Mouse (Mus musculus) hematopoietic stem cell, adult 5-6 weeks (primary cell): ENCODE measurements around the gene Csnk2a2. TPM values are rescaled to one million over a fixed set of nuclear protein-coding genes. Genes with fewer than 3 reads are reported as not detected.

Source experiments
- ATAC-seq, 2 experiments: fragments of 125-278 bp in 1 of 2; replicated peaks in 1 of 2; 2 replicates each; pipeline ENCODE4 v1.8.0; 2016 to 2017; ENCODE audit warnings: inconsistent platforms in 2 of 2, mild to moderate bottlenecking in 2 of 2, moderate number of reproducible peaks in 2 of 2, low read depth in 1 of 2, moderate TSS enrichment in 1 of 2; ENCODE audit not compliant: low FRiP score in 2 of 2, poor library complexity in 2 of 2, severe bottlenecking in 2 of 2, insufficient read depth in 1 of 2, low TSS enrichment in 1 of 2
- total RNA-seq: library from RNA; stranded (forward); fragments of 172-1452, 232-1000 nt; gene quantifications from 2 replicates; pipeline ENCODE4 v1.2.3, GENCODE M21; 2017

The Csnk2a2 gene
- total RNA-seq, 1 experiment from 2014 or later, result 23.3 TPM

GRCm38 (mm10) chr8:95495444-95495843 is 5.6 kb upstream of the Csnk2a2 start:
- no peak for ATAC-seq

DNA sequence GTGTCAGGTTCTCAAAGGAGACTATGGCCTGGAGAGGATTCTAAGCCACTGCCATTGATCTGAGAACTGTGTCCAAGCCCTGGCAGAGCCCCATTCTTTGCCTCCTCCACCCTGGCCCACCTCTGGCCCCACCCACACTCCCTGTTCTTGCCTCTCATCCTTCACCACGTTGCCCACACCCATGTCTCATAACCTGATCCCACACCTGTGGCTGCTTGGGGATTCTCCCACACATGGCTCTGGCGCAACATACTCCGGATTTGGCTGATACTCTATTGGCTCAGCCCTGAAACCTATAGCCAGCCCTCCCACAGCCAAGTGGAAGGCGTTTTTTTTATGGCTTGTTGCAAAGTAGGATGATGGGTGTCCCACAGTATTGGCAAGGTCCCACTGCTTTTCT is 2.2 kb upstream of the Csnk2a2 start:
- ATAC-seq, result no peak

GRCm38 (mm10) chr8:95488698-95489332 is 1.0 kb downstream of the Csnk2a2 start:
- ATAC-seq, result peak; percentile 86 to 87

DNA sequence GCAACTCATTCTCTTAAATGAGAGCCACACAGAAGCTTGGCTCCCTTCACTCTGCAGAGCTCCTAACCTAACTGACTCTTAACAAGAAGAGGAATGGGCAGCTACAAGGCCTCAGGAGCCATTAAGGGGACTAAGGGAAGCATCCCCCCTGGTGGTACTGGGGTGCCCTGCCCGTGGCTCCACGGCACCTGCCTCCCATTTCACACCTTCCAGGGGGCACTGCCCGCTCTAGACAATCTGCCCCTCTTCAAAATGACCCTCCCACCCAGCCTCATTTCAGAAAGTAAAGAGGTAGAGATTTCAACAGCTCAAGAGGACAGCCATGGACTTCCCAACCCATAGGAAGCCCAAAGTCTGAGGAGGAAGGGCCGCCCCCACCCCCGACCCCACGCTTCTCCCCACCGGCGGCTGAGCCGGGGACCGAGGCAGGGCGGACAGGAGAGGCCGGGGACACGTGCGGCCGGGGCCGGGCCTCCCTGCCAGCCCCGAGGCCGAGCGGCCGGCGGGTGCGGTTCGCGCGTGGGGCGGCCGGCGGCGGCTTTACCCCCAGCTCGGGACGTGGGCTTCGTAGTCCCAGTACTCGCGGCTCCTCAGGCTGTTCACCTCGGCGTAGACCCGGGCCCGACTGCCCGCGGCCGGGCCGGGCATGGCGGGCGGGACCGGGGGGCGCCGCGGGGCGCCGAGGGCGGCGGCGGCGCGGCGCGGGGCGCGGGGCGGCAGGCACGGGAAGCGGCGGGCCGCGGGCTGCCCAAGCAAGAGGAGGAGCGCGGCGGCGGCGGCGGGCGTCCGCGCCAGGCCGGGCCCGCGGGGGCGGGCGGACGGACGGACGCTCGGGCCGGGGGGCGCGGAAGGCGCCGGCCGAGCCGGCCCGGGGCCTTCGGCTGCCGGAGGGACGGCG is 1.8 kb downstream of the Csnk2a2 start:
- 0 out of 4 replicates have a peak, but pooled peaks of 1 of the 2 experiments have one; percentile 43 for ATAC-seq

- ATAC-seq, result no peak
These were observed 19.8 kb downstream of the Csnk2a2 start for GRCm38 (mm10) chr8:95470008-95470407.

DNA sequence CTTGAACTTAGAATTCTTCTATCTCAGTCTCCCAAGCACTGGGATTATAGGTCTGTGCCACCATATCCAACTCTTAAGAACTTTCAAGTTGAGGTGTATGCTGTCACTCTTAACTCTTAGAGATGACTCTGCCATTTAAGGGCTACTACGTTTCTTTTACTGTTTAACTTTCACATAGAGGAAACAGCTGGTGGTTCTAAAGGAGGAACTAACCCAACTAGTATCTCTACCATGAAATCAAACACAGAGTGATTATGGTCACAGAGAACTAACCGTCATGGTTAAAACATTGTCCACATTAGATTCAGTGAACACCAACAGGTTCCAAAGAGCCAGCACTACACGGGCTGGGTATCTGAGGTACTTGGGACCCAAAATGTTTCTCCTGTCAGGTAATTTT is 20.8 kb downstream of the Csnk2a2 start:
- no peak for ATAC-seq

DNA sequence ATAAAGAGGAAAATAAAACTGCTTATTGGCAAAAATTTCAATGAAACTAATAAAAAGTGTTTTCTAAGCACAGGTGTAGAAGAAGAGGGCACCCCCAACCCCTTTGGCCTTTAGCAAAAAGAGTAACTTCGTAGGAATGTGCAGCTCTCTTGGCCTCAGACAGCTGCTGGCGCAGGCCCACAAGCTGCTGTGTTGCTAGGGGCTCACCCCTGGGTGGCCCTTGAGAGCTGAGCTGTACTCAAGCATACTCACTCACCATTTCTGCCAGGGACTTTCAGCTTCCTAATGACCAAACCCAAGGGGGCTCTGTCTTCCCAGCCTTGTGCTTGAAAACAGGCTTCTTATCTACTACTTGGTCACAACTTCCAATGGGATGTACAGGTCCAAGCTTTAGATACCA is 23.3 kb downstream of the Csnk2a2 start:
- no peak for ATAC-seq

DNA sequence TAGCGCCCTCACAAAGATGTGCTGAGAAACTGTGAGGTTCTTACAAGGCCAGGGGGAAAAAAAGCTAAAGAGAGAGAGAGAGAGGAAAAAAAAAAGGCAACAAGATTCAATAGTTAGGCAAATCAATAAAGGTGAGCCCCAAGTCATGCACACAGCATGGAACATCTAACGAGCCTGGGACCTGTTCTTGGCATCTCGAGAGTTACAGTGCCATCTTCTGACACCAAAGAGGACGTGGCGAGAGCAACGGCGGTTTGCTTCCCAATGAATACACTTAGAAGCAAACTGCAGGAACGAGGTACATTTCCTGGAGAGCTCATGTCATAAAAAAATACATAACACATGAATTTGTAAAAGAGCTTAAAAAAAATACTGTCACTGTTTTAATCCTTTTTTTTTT is 37.3 kb downstream of the Csnk2a2 start:
- ATAC-seq, result no peak

GRCm38 (mm10) chr8:95450271-95450670 is 39.6 kb downstream of the Csnk2a2 start:
- no peak for ATAC-seq

DNA sequence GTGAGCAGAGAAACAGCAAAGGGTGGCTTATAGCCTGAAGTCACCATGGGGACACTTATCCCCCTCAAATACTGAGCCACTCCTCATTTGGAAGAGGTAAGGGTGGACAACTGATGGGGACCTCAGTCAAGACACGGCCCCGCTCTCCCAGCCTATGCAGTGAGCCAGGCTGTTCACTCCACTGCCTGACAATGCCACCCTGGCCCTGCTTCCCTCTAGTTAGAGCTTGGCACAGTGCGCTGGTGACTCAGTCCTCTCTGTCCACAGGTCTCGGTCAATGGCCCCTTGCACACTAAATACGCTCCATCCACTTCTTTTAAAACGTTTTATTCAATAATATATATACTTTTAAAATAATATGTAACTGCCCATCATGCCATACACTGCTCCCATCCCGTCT is 42.2 kb downstream of the Csnk2a2 start:
- no peak for ATAC-seq

GRCm38 (mm10) chr8:95445042-95445441 is 44.8 kb downstream of the Csnk2a2 start:
- ATAC-seq, result no peak; a peak in 1 of 4 replicates

DNA sequence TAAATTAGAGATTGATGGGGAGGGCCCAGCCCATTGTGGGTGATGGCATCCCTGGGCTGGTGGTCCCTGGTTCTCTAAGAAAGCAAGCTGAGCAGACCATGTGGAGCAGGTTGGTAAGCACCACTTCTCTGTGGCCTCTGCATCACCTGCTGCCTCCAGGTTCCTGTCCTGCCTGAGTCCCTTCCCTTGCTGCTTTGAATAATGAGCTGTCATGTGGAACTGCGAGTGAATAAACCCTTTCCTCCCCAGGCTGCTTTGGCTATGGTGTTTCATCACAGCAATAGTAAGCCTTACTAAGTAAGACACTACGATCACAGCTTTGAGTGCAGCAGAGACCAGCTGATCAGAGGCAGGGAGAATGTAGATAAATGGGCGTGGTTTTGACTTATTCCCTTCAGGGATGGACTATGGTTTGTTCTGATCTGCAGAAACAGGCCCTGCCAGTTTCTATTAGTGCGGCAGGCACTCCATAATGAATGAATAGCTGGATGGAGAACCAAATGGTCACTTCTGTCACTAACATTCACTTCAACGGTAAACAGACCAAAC is 48.3 kb downstream of the Csnk2a2 start:
- no peak for ATAC-seq

DNA sequence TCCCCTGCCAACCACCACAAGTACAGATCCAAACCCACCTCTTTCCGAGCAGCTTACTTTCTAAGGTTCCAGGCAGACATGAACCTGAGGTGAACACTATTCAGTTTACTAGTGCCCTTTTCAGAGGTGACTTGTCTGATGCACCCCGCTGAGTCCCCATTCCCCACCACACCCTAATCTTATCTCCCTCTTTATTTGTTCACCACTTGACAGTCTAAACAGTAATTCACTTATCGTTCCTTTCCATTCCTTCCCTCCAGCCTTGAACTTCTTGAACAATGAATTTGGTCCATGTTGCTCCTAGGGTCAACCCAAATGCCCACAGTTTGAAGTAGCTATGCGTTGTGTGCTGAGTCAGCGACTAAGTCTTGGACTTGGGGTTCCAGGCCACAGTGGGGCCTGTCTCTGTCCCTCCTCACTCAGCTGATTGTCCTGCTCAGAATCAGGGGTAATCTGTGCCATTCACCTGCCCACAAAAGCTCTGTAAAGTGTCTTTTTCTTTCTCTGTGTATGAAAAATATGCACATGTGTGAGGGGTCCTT is 49.6 kb downstream of the Csnk2a2 start:
- ATAC-seq, result no peak

- no peak for ATAC-seq
These were observed 50.4 kb downstream of the Csnk2a2 start for GRCm38 (mm10) chr8:95439421-95439820.

DNA sequence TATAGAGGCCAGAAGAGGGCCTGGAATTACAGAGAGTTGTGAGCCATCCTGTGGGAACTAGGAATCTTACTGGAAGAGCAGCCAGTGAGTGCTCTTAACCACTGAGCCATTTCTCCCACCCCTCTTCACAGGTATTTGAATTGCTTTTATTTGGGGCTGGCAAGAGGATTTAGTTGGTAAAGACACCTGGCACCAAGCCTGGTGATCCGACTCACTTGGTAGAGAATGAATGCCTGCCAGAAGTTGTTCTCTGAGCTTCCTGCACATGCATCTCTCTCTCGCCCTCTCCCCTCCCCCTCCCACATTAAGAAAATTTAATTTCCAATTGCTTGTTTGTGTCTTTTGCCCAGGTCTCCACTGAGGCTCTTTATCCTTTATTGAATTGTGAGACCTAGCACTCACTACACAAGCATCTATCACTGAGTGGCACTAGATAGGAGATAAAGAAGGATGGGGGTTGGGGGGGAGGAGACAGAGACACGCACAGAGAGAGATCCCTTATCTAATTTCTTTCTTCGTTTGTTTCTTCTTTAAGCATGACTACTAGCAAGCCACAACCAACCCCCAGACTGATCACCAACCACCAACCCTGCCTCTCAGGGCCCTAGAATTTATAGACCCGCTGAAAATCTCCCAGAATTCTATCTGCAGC is 52.4 kb downstream of the Csnk2a2 start:
- ATAC-seq, result no peak

DNA sequence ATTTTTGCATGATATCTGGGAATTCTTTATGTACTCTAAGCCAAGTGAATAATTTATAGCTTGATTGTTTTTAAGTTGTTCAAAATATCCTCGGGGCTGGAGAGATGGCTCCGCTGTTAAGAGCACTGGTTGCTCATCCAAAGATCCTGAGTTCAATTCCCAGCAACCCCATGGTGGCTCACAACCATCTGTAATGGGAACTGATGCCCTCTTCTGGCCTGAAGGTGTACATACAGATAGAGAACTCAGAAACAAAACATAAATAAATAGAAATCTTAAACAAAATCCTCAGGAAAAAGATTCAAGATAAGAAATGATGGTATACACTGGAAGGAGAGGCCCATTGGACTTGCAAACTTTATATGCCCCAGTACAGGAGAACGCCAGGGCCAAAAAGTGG is 53.9 kb downstream of the Csnk2a2 start:
- ATAC-seq, result no peak

- no peak for ATAC-seq
These were observed 54.4 kb downstream of the Csnk2a2 start for GRCm38 (mm10) chr8:95435471-95435870.
